Mouse (Mus musculus) cerebellum, adult 2 months (tissue): ENCODE measurements at regions not wholly inside any gene's neighbourhood (a gene's known extent, or its start where the extent isn't known, plus 50 kb on each side); places are given as distances from the start of the nearest gene placed in this dataset.

ENCODE experiments used
- DNase-seq, 2 experiments: peaks; one replicate each; pipeline ENCODE4 v3.0.0; 2021
- H3K27ac ChIP-seq: fragments of 200-500 bp; 2 replicates; pipeline ENCODE4 v1.5.1; 2012; ENCODE audit warnings: low read length, control low read depth, inconsistent platforms; ENCODE audit not compliant: insufficient read depth
- H3K27me3 ChIP-seq: fragments of 200-500 bp; 2 replicates; pipeline ENCODE4 v1.6.1; 2012; ENCODE audit warnings: inconsistent platforms, mild to moderate bottlenecking, low read length, moderate library complexity; ENCODE audit not compliant: control insufficient read depth, insufficient read depth
- H3K4me1 ChIP-seq: fragments of 200-500 bp; 2 replicates; pipeline ENCODE4 v1.6.1; 2011; ENCODE audit warnings: low read length; ENCODE audit not compliant: control insufficient read depth, insufficient read depth
- H3K4me3 ChIP-seq: fragments of 200-500 bp; replicated peaks from 2 replicates; pipeline ENCODE3; 2011; ENCODE audit warnings: mild to moderate bottlenecking, low read depth, low read length, control low read depth; ENCODE audit not compliant: insufficient read depth
- CTCF ChIP-seq: fragments of 200-500 bp; IDR thresholded peaks from 2 replicates; pipeline ENCODE4 v1.5.1; 2011; ENCODE audit warnings: low read depth, mild to moderate bottlenecking, control low read depth, low read length, moderate library complexity, borderline replicate concordance; ENCODE audit not compliant: insufficient read depth
- POLR2A ChIP-seq: fragments of 200-500 bp; IDR thresholded peaks from 2 replicates; pipeline ENCODE4 v1.6.1; 2011; ENCODE audit warnings: low read length, control low read depth, borderline replicate concordance; ENCODE audit not compliant: insufficient read depth
- WGBS: fragments of 180-500 bp; shearing (Covaris S2); methylation state at CpG from one replicate; pipeline ENCODE4 v1.1.7; 2018; 5-methylcytosine and 5-hydroxymethylcytosine counted together

DNA sequence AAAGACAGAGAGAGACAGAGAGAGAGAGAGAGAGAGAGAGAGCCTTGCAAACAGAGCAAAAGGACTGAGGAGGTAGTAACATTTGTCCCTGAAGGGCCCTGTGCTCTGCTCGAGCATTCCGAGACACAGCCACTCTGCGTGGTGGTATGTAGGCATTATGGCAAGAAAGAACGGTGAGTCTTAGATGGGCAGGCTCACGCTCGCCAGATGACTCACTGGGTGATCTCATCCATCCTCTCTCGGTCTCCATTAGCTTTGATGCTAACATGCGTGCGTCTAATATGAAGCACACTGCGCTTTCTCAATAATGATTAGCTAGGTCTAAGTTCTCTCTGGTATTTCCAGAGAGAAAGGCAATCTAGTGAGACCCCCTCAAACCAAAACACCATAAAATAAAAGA lies 65.1 kb upstream of the Stac start:
- no peak for TF ChIP-seq POLR2A
- TF ChIP-seq CTCF = no peak
- Histone ChIP-seq H3K27ac (no peak overlapping the region), H3K4me3 (no peak overlapping the region), H3K4me1 (no peaks in the 10 kb centered on the region), H3K27me3 (no peaks in the 10 kb centered on the region)
- no peak for DNase-seq
- WGBS = 86% methylated on average over 10 of the region's 10 CpGs

DNA sequence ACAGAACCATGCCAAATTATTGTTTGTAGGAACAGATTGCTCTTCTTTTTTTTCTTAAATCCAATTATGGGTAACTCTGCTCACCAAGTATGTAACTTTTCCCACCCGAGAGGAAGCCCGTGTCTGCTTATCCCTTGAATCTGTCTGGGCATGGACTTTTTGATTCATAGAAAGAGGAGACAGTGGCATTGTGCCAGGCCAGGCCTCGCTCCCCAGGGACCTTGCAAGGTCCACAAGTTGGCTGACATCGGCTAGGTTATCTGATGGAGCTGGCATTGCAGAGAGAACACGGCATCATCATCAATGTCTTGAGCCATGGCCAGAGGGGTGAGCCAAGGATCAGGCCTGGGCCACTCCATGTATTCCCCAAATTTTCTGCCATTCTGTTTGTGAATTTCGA lies 56.0 kb upstream of the Stac start:
- Histone ChIP-seq H3K4me3 (no peak overlapping the region), H3K4me1 (no peaks in the 10 kb centered on the region; the same call in 1 of the 2 replicates), H3K27me3 (no peaks in the 10 kb centered on the region; the same call in 1 of the 2 replicates), H3K27ac (no peak overlapping the region)
- 25% methylated on average over 6 of the region's 6 CpGs for WGBS
- DNase-seq = no peak
- TF ChIP-seq POLR2A = no peak
- no peak for TF ChIP-seq CTCF

- TF ChIP-seq POLR2A (no peak), CTCF (no peak)
- peak; percentile 8 to 13 for DNase-seq
- H3K27ac ChIP-seq = no peak overlapping the region
- H3K4me3 ChIP-seq = no peak overlapping the region
- H3K27me3 ChIP-seq = no peaks in the 10 kb centered on the region; the same call in 1 of the 2 replicates
- 18% methylated on average over 3 of the region's 3 CpGs for WGBS
- peaks cover 4% of the 10 kb centered on the region for H3K4me1 ChIP-seq
Measured at GRCm38 (mm10) chr9:111745206-111745605, 55.1 kb upstream of the Stac start.
